Mouse (Mus musculus) cortical plate, adult 2 months (tissue): ENCODE results near the gene Prepl. TPM values are rescaled to one million over a fixed set of nuclear protein-coding genes. Genes with fewer than 3 reads are reported as not detected.

Source experiments
- H3K27ac ChIP-seq: fragments of 200-500 bp; 2 replicates; pipeline ENCODE4 v1.5.1; 2012; ENCODE audit warnings: low read length, control low read depth, inconsistent platforms; ENCODE audit not compliant: insufficient read depth
- H3K4me1 ChIP-seq: fragments of 200-500 bp; 2 replicates; pipeline ENCODE4 v1.6.1; 2011; ENCODE audit warnings: low read length; ENCODE audit not compliant: control insufficient read depth, insufficient read depth
- H3K4me3 ChIP-seq: fragments of 200-500 bp; 2 replicates; pipeline ENCODE4 v1.5.1; 2011; ENCODE audit warnings: mild to moderate bottlenecking, low read length, control low read depth; ENCODE audit not compliant: insufficient read depth
- CTCF ChIP-seq: fragments of 200-500 bp; IDR thresholded peaks from 2 replicates; pipeline ENCODE4 v1.5.1; 2011; ENCODE audit warnings: mild to moderate bottlenecking, control low read depth, low read length; ENCODE audit not compliant: insufficient read depth; ENCODE audit errors: extremely low read depth
- POLR2A ChIP-seq: fragments of 200-500 bp; IDR thresholded peaks from 2 replicates; pipeline ENCODE4 v1.6.1; 2011; ENCODE audit warnings: mild to moderate bottlenecking, low read length, control low read depth; ENCODE audit not compliant: insufficient read depth; ENCODE audit errors: extremely low read depth
- polyA plus RNA-seq: library from polyadenylated mRNA; depleted of rRNA; stranded (reverse); fragments of >200 nt; gene quantifications from 2 replicates; pipeline ENCODE4 v1.2.3, GENCODE M21; 2012; rRNA removed

Prepl gene
- polyA plus RNA-seq: 259 and 262 TPM in 2 replicates

- TF ChIP-seq POLR2A (peak; percentile 97), CTCF (no peak)
- peaks cover 7% of the 10 kb centered on the region; the same call in 1 of the 2 replicates for H3K4me1 ChIP-seq
Measured at GRCm38 (mm10) chr17:85090120-85091099, at the start of gene Prepl, which contains the start of gene Camkmt. Gene Prepl (minus strand): TSS chr17:85090241. Gene Camkmt (plus strand): TSS chr17:85090552.

GRCm38 (mm10) chr17:85138393-85138792 lies 48.4 kb upstream of the Prepl start:
- TF ChIP-seq POLR2A (no peak), CTCF (no peak)
- Histone ChIP-seq H3K4me3 (no peak overlapping the region), H3K4me1 (no peaks in the 10 kb centered on the region), H3K27ac (no peak overlapping the region)

More at GRCm38 (mm10) chr17:85090120-85091099, at the start of gene Prepl, which contains the start of gene Camkmt:
- H3K4me3 ChIP-seq: peak within 1 kb of the TSS; percentile 93
- peak within 1 kb of the TSS; percentile 79 for H3K27ac ChIP-seq

GRCm38 (mm10) chr17:85116643-85117042 lies 26.6 kb upstream of the Prepl start:
- H3K4me3 ChIP-seq: no peak overlapping the region
- TF ChIP-seq CTCF: peak; percentile 76
- TF ChIP-seq POLR2A: no peak
- H3K4me1 ChIP-seq: no peaks in the 10 kb centered on the region
- H3K27ac ChIP-seq: no peak overlapping the region

GRCm38 (mm10) chr17:85113441-85113840 lies 23.4 kb upstream of the Prepl start:
- no peak overlapping the region for H3K4me3 ChIP-seq
- no peak for TF ChIP-seq CTCF
- no peaks in the 10 kb centered on the region for H3K4me1 ChIP-seq
- H3K27ac ChIP-seq: no peak overlapping the region

GRCm38 (mm10) chr17:85110640-85111039 lies 20.6 kb upstream of the Prepl start:
- TF ChIP-seq CTCF (no peak), POLR2A (no peak)
- Histone ChIP-seq H3K4me1 (no peaks in the 10 kb centered on the region), H3K27ac (no peak overlapping the region), H3K4me3 (no peak overlapping the region)

GRCm38 (mm10) chr17:85103310-85103709 lies 13.3 kb upstream of the Prepl start:
- TF ChIP-seq POLR2A (no peak), CTCF (no peak)
- Histone ChIP-seq H3K27ac (no peak overlapping the region), H3K4me1 (no peaks in the 10 kb centered on the region), H3K4me3 (no peak overlapping the region)

- TF ChIP-seq POLR2A (no peak), CTCF (no peak)
Measured at GRCm38 (mm10) chr17:85101751-85102150, 11.7 kb upstream of the Prepl start.

GRCm38 (mm10) chr17:85100232-85100631 lies 10.2 kb upstream of the Prepl start:
- TF ChIP-seq POLR2A (no peak), CTCF (no peak)

More at GRCm38 (mm10) chr17:85101751-85102150, 11.7 kb upstream of the Prepl start:
- no peak overlapping the region for H3K27ac ChIP-seq
- no peaks in the 10 kb centered on the region for H3K4me1 ChIP-seq
- H3K4me3 ChIP-seq: no peak overlapping the region

GRCm38 (mm10) chr17:85098677-85099323 lies 8.8 kb upstream of the Prepl start:
- Histone ChIP-seq H3K4me3 (no peak overlapping the region), H3K4me1 (no peaks in the 10 kb centered on the region), H3K27ac (no peak overlapping the region)
- TF ChIP-seq POLR2A: no peak
- TF ChIP-seq CTCF: no peak

More at GRCm38 (mm10) chr17:85100232-85100631, 10.2 kb upstream of the Prepl start:
- no peak overlapping the region for H3K4me3 ChIP-seq
- H3K4me1 ChIP-seq: no peaks in the 10 kb centered on the region
- H3K27ac ChIP-seq: no peak overlapping the region

GRCm38 (mm10) chr17:85096396-85096795 lies 6.4 kb upstream of the Prepl start:
- H3K27ac ChIP-seq: no peak overlapping the region
- no peaks in the 10 kb centered on the region for H3K4me1 ChIP-seq
- no peak overlapping the region for H3K4me3 ChIP-seq
- TF ChIP-seq POLR2A (no peak), CTCF (no peak)

GRCm38 (mm10) chr17:85091762-85092161 lies 1.7 kb upstream of the Prepl start:
- TF ChIP-seq CTCF (no peak), POLR2A (no peak)
- Histone ChIP-seq H3K27ac (no peak overlapping the region), H3K4me1 (peaks cover 7% of the 10 kb centered on the region; the same call in 1 of the 2 replicates), H3K4me3 (no peak overlapping the region; the same call in 1 of the 2 replicates)
